Mouse (Mus musculus): Measurements from ENCODE around the gene Gm28363. TPM values are rescaled to one million over a fixed set of nuclear protein-coding genes. Genes with fewer than 3 reads are reported as not detected.

Gene Gm28363
- not detected for polyA plus RNA-seq (2017; shearing (Covaris generic))

DNA sequence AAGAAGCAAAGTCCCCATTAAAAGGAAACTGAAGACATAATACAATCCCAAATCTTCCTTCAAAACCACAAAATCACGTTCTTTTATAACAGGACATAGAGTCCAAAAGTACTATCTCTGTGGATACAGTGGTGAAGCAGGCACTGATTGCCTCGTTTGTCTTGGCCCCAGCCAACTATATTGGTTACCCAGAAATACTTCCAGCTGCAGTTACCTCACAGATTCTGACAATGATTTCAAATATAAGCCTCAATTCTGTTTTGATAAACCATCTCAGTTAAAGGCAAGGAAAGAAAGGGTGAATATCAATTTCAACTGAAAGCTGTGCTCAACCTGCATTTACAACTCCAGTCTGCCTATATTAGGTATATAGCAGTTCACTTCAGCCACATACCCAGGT lies at the start of gene Gm28363:
Gene Gm28363, plus strand, starts transcription at position 301 of the 400 bp plus-strand sequence.

Other genes with a start within 250 kb of the Gm28363 start
- 0.24 TPM for gene B020011L13Rik, start 84.0 kb downstream of the Gm28363 start, polyA plus RNA-seq (2017; shearing (Covaris generic))
- gene Gm28360, start 132.9 kb downstream of the Gm28363 start, polyA plus RNA-seq (2017; shearing (Covaris generic)): not detected
- not detected for gene Gm28168, start 230.9 kb downstream of the Gm28363 start, polyA plus RNA-seq (2017; shearing (Covaris generic))

Data from effector memory CD4-positive, alpha-beta T cell, adult 5 months (primary cell).